Mouse (Mus musculus): ENCODE data around the gene H6pd. TPM values are rescaled to one million over a fixed set of nuclear protein-coding genes. Genes with fewer than 3 reads are reported as not detected.
"Not testable (repeated sequence)": the region's sequence is repeated elsewhere in the genome, so short reads cannot be mapped to it uniquely, and the experiment has no call there.

The H6pd gene
- polyA plus RNA-seq, 1 experiment from 2014 or later, result 2.8 TPM

DNA sequence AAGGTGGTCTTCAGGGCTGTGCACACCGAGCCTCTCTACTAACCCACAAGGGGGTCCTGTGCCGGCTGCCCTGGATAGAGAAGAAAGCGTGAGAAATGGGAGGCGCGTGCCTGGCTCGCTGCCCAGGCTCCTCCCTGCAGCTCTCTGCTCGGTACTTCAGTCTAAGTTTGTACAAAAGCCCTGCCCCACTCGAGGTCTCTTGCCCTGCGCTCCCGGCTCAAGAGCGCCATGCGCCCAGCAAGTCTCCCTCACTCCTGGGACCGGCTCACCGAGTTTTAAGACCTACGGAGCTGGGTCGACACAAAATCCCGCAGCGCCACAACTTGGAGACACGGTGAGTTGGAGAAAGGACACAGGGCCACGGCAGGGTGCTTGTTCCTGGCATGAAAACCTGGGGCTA is 39.2 kb upstream of the H6pd start:
- DNase-seq (ENCODE audit: low spot score), result no peak
- peak overlapping the region; percentile 85 for H3K4me2 ChIP-seq (replicated peaks; ENCODE audit: low read depth, low read length)
- H3K27me3 ChIP-seq (ENCODE audit: control insufficient read depth, insufficient read depth, low read length), result peaks cover 30% of the 10 kb centered on the region

GRCm38 (mm10) chr4:150043591-150043990 is 34.8 kb upstream of the H6pd start:
- DNase-seq (ENCODE audit: low spot score), result no peak
- H3K4me3 ChIP-seq (ENCODE audit: low read depth, low read length), result no peak overlapping the region
- H3K36me3 ChIP-seq (ENCODE audit: control insufficient read depth, insufficient read depth, low read length), result no peaks in the 10 kb centered on the region
- H3K27ac ChIP-seq (ENCODE audit: low read depth, low read length), result no peak overlapping the region
- H3K4me1 ChIP-seq (replicated peaks; ENCODE audit: control insufficient read depth, insufficient read depth, low read length), result peaks cover 7% of the 10 kb centered on the region
- no peak overlapping the region for H3K9ac ChIP-seq (ENCODE audit: low read depth, low read length)
- H3K9me3 ChIP-seq (ENCODE audit: control insufficient read depth, low read length), result no peaks in the 10 kb centered on the region
- peaks cover 15% of the 10 kb centered on the region for H3K27me3 ChIP-seq (ENCODE audit: control insufficient read depth, insufficient read depth, low read length)
- no peak for ATAC-seq (ENCODE audit: low FRiP score)
- WGBS, result 94% methylated on average over 9 of the region's 9 CpGs
- H3K4me2 ChIP-seq (replicated peaks; ENCODE audit: low read depth, low read length), result no peak overlapping the region

More for the DNA sequence above, 39.2 kb upstream of the H6pd start:
- Histone ChIP-seq H3K27ac (ENCODE audit: low read depth, low read length) (no peak overlapping the region), H3K9me3 (ENCODE audit: control insufficient read depth, low read length) (no peaks in the 10 kb centered on the region), H3K4me1 (replicated peaks; ENCODE audit: control insufficient read depth, insufficient read depth, low read length) (peaks cover 12% of the 10 kb centered on the region), H3K9ac (ENCODE audit: low read depth, low read length) (peak overlapping the region; percentile 42; the same call in 1 of the 2 replicates), H3K4me3 (ENCODE audit: low read depth, low read length) (peak overlapping the region; percentile 44), H3K36me3 (ENCODE audit: control insufficient read depth, insufficient read depth, low read length) (no peaks in the 10 kb centered on the region)
- WGBS, result 2% methylated on average over 20 of the region's 20 CpGs
- no peak; the same call in 1 of the 2 replicates for ATAC-seq (ENCODE audit: low FRiP score)

DNA sequence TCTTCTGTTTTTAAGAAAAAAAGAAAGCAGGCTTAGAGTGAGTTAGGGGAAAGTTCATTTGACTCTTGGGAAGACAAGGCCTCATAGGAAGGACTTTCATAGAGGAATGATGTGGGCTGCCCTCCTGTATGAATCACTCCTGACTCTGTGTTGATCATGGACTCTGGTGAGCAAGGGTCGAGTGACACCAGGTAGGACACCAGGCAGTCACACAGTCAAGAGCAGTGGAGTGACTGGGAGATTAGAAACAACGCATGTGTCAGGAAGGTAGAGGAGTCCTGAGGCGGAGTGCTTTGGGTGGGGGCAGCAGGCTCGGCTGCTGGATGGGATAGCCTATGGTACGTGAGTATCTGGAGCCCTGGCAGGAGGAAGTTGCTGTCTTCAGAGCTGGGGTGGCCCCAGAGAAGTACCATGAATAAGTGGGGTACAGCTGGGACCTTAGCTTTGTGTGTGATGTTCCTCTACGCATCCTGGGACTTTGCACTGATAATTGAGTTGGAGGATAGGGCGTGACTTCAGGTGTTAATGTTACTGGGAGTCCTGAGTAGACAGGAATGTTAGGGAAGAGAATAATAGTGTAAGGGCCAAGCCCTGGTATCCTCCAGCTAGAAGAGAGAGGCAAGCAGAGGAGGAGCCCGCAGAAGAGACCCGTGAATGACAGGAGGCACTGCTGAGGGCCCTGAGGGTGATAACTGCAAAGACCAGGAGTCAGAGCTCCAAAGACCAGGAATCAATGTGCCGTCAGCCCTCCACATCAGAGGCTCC is 32.7 kb upstream of the H6pd start:
- 79% methylated on average over 10 of the region's 10 CpGs for WGBS
- H3K27ac ChIP-seq (ENCODE audit: low read depth, low read length), result no peak overlapping the region
- no peak overlapping the region for H3K4me2 ChIP-seq (replicated peaks; ENCODE audit: low read depth, low read length)
- H3K4me3 ChIP-seq (ENCODE audit: low read depth, low read length), result no peak overlapping the region
- no peaks in the 10 kb centered on the region for H3K36me3 ChIP-seq (ENCODE audit: control insufficient read depth, insufficient read depth, low read length)
- H3K27me3 ChIP-seq (ENCODE audit: control insufficient read depth, insufficient read depth, low read length), result 0 out of 2 replicates have a peak, but pooled peaks cover 2% of the 10 kb centered on the region
- no peak overlapping the region for H3K9ac ChIP-seq (ENCODE audit: low read depth, low read length)
- H3K4me1 ChIP-seq (replicated peaks; ENCODE audit: control insufficient read depth, insufficient read depth, low read length), result no peaks in the 10 kb centered on the region
- ATAC-seq (ENCODE audit: low FRiP score), result no peak
- DNase-seq (ENCODE audit: low spot score), result no peak
- no peaks in the 10 kb centered on the region for H3K9me3 ChIP-seq (ENCODE audit: control insufficient read depth, low read length)

DNA sequence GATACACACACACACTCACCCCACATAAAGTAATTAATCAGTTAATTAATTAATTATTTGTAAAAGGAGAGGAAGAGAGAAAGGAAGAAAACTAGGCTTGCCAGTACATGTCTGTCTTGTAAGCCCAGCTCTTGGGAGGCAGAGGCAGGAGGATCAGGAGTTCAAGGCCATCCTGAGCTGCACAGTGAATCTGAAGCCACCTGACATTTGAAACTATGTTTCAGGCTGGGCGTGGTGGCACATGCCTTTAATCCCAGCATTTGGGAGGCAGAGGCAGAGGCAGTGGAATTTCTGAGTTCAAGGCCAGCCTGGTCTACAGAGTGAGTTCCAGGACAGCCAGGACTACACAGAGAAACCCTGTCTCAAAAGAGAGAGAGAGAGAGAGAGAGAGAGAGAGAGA is 32.0 kb upstream of the H6pd start:
- H3K4me2 ChIP-seq (replicated peaks; ENCODE audit: low read depth, low read length); H3K4me3 ChIP-seq (ENCODE audit: low read depth, low read length); H3K36me3 ChIP-seq (ENCODE audit: control insufficient read depth, insufficient read depth, low read length); ATAC-seq (ENCODE audit: low FRiP score); H3K4me1 ChIP-seq (replicated peaks; ENCODE audit: control insufficient read depth, insufficient read depth, low read length); H3K9me3 ChIP-seq (ENCODE audit: control insufficient read depth, low read length); H3K27ac ChIP-seq (ENCODE audit: low read depth, low read length); DNase-seq (ENCODE audit: low spot score); H3K27me3 ChIP-seq (ENCODE audit: control insufficient read depth, insufficient read depth, low read length); H3K9ac ChIP-seq (ENCODE audit: low read depth, low read length): not testable (repeated sequence)
- 58% methylated on average over 1 of the region's 1 CpGs for WGBS

GRCm38 (mm10) chr4:150040003-150040581 is 31.3 kb upstream of the H6pd start:
- Histone ChIP-seq H3K4me2 (replicated peaks; ENCODE audit: low read depth, low read length) (no peak overlapping the region), H3K36me3 (ENCODE audit: control insufficient read depth, insufficient read depth, low read length) (no peaks in the 10 kb centered on the region), H3K27ac (ENCODE audit: low read depth, low read length) (no peak overlapping the region), H3K9me3 (ENCODE audit: control insufficient read depth, low read length) (no peaks in the 10 kb centered on the region), H3K4me3 (ENCODE audit: low read depth, low read length) (no peak overlapping the region), H3K27me3 (ENCODE audit: control insufficient read depth, insufficient read depth, low read length) (peaks cover 3% of the 10 kb centered on the region), H3K9ac (ENCODE audit: low read depth, low read length) (no peak overlapping the region), H3K4me1 (replicated peaks; ENCODE audit: control insufficient read depth, insufficient read depth, low read length) (no peaks in the 10 kb centered on the region)
- 81% methylated on average over 9 of the region's 9 CpGs for WGBS
- ATAC-seq (ENCODE audit: low FRiP score), result no peak
- DNase-seq (ENCODE audit: low spot score), result no peak

DNA sequence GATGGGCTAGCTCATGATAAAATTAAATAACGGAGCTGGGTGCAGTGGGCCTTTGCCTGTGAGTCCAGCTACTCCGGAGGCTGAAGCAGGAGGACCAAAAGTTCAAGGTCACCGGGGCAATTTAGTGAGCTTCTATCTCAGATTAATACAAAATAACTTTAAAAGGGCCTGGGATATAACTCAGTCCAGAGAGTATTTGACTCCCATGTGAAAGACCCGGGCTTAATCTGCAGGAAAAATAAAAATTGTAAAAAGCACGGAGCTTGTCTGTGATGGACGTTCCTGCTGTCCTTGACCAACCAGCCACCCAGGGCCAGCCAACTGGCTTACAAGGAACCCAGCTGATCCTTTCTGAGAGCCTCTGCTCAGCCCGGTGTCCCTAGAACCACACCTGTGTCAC is 29.7 kb upstream of the H6pd start:
- Histone ChIP-seq H3K4me1 (replicated peaks; ENCODE audit: control insufficient read depth, insufficient read depth, low read length) (peaks cover 1% of the 10 kb centered on the region), H3K4me2 (replicated peaks; ENCODE audit: low read depth, low read length) (no peak overlapping the region), H3K27me3 (ENCODE audit: control insufficient read depth, insufficient read depth, low read length) (peaks cover 17% of the 10 kb centered on the region), H3K4me3 (ENCODE audit: low read depth, low read length) (no peak overlapping the region), H3K9ac (ENCODE audit: low read depth, low read length) (no peak overlapping the region), H3K9me3 (ENCODE audit: control insufficient read depth, low read length) (no peaks in the 10 kb centered on the region), H3K27ac (ENCODE audit: low read depth, low read length) (no peak overlapping the region), H3K36me3 (ENCODE audit: control insufficient read depth, insufficient read depth, low read length) (no peaks in the 10 kb centered on the region)
- WGBS, result 93% methylated on average over 7 of the region's 7 CpGs
- no peak for ATAC-seq (ENCODE audit: low FRiP score)
- DNase-seq (ENCODE audit: low spot score), result no peak

DNA sequence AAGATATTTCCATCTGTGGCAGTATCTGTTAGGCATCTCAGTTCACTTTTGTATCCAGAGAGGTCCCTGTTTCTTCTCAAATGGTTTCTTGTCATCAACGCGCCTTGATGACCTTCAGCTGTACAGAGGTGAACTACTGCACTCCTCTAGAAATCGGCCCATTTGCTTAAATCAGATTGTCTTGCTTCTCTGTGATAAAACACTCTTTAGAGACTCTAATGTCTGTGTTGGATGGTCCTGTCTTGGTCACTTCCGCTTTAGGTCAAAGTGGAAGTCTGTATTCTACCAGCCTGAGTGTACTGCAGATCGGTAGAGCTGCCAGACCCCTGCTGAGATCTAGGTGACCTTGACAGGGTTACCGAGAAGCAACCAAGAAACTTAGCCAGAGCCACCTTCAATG is 27.3 kb upstream of the H6pd start:
- 81% methylated on average over 6 of the region's 6 CpGs for WGBS
- H3K9ac ChIP-seq (ENCODE audit: low read depth, low read length), result no peak overlapping the region
- ATAC-seq (ENCODE audit: low FRiP score), result no peak
- peaks cover 42% of the 10 kb centered on the region for H3K27me3 ChIP-seq (ENCODE audit: control insufficient read depth, insufficient read depth, low read length)
- DNase-seq (ENCODE audit: low spot score), result no peak
- H3K4me1 ChIP-seq (replicated peaks; ENCODE audit: control insufficient read depth, insufficient read depth, low read length), result peaks cover 9% of the 10 kb centered on the region
- H3K27ac ChIP-seq (ENCODE audit: low read depth, low read length), result no peak overlapping the region
- no peak overlapping the region for H3K4me2 ChIP-seq (replicated peaks; ENCODE audit: low read depth, low read length)
- no peak overlapping the region for H3K4me3 ChIP-seq (ENCODE audit: low read depth, low read length)
- H3K36me3 ChIP-seq (ENCODE audit: control insufficient read depth, insufficient read depth, low read length), result no peaks in the 10 kb centered on the region
- H3K9me3 ChIP-seq (ENCODE audit: control insufficient read depth, low read length), result no peaks in the 10 kb centered on the region

DNA sequence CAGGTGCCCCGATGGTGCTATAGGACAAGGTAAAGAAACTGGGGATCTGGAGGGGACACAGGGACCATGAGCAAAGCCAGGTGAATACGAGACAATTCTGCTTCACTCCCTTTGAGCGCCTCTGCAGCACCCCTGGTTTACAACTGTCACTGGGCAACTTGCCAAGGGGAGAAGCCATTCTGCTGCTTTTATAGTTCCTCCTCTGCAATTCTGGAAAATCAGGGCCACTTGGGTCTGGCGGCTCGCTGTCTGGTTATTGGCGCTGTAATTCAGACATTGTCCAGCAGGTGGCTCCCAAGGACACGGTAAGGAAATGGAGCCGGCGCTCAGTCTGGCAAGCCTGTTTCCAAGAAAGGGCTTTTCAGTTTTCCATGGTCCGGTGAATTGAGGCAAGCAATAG is 26.5 kb upstream of the H6pd start:
- Histone ChIP-seq H3K4me3 (ENCODE audit: low read depth, low read length) (no peak overlapping the region), H3K9me3 (ENCODE audit: control insufficient read depth, low read length) (no peaks in the 10 kb centered on the region), H3K36me3 (ENCODE audit: control insufficient read depth, insufficient read depth, low read length) (no peaks in the 10 kb centered on the region), H3K27ac (ENCODE audit: low read depth, low read length) (no peak overlapping the region), H3K4me2 (replicated peaks; ENCODE audit: low read depth, low read length) (no peak overlapping the region), H3K4me1 (replicated peaks; ENCODE audit: control insufficient read depth, insufficient read depth, low read length) (peaks cover 16% of the 10 kb centered on the region), H3K27me3 (ENCODE audit: control insufficient read depth, insufficient read depth, low read length) (peaks cover 50% of the 10 kb centered on the region), H3K9ac (ENCODE audit: low read depth, low read length) (no peak overlapping the region)
- ATAC-seq (ENCODE audit: low FRiP score), result no peak
- 16% methylated on average over 10 of the region's 10 CpGs for WGBS
- peak; percentile 95 for DNase-seq (ENCODE audit: low spot score)

DNA sequence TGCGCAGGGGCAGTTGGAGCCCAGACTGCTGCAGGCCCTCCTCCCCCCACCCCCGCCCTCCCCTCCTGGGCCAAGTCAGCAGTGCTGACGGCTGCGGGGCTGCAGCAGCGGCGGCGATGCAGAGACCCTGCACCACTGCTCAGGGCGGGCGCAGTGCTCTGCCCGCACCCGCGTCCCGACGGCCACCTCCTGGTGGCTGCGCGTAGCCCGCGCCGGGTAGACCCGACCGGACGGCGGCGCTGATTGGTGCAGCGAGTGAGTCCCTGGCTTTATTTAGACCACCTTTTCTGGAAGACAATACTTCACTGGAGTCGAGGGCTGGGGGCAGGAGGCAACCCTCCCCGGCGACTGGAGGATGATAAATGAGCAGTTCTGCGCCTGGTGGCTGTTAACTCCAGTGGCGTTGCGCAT is 24.4 kb upstream of the H6pd start:
- peak overlapping the region; percentile 23 for H3K4me3 ChIP-seq (ENCODE audit: low read depth, low read length)
- peak overlapping the region; percentile 19; the same call in 1 of the 2 replicates for H3K9ac ChIP-seq (ENCODE audit: low read depth, low read length)
- no peaks in the 10 kb centered on the region for H3K36me3 ChIP-seq (ENCODE audit: control insufficient read depth, insufficient read depth, low read length)
- no peaks in the 10 kb centered on the region for H3K9me3 ChIP-seq (ENCODE audit: control insufficient read depth, low read length)
- H3K4me1 ChIP-seq (replicated peaks; ENCODE audit: control insufficient read depth, insufficient read depth, low read length), result peaks cover 16% of the 10 kb centered on the region
- peaks cover 67% of the 10 kb centered on the region for H3K27me3 ChIP-seq (ENCODE audit: control insufficient read depth, insufficient read depth, low read length)
- ATAC-seq (ENCODE audit: low FRiP score) (peak; percentile 79), DNase-seq (ENCODE audit: low spot score) (peak; percentile 64)
- WGBS, result under 1% methylated on average over 27 of the region's 31 CpGs
- no peak overlapping the region for H3K27ac ChIP-seq (ENCODE audit: low read depth, low read length)
- peak overlapping the region; percentile 47 for H3K4me2 ChIP-seq (replicated peaks; ENCODE audit: low read depth, low read length)
